Mouse (Mus musculus): ENCODE results near the gene Lrpap1. TPM values are rescaled to one million over a fixed set of nuclear protein-coding genes. Genes with fewer than 3 reads are reported as not detected.

The Lrpap1 gene
- 158 and 170 TPM in 2 replicates for polyA plus RNA-seq (2014; fragmentation: Nextera tagmentation; extraction: Ambion mirVana)

DNA sequence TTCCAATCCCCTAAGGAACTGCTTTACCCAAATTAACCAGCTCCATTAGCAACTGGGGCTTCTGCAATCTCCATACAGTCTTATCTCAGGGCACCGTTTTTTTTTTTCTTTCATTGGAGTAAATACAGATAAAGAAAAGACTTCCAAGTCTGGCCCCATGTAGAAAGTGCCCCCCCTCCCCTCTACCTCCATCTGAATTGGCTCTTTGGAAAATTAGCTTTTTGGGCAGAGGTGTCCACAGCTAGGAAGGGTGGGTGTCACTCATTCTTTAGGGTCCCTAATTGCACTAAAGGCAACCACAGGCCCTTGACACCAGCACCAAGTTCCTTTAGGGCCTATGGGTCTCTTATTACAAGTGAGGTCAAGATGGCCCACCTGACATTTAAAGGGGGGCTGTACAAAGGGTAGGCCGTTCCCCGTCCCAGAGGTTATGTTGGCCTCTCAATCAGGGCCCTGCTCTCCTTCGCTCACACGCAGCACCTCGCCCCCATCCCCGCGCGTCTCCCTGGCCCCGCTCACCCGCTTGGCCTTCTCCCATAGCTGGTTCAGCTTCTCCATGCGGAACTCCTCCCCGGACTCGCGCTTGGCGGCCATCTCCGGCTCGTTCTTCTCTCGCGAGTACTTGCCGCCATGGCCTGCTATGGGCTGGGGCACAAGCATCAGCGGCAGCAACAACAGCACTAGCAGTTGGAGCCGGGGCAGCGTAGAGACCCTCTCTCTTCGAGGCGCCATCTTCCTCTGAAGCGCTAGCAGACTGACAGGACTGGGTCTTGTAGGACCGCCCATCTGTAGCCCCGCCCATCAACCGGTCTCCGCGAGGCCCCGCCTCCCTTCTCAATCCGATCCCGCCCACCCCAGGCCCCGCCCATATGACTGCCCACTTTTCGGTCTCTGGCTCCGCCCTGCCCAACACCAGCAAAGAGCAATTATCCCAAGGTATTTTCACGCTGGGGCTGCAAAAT lies at the start of gene Lrpap1:
Gene Lrpap1 (minus strand): TSS at position 807 of the 962 bp plus-strand sequence.
- WGBS, result under 1% methylated on average over 31 of the region's 39 CpGs
- peak; percentile 95 for DNase-seq (ENCODE audit: low spot score)
- Histone ChIP-seq H3K4me3 (ENCODE audit: low read depth, low read length) (peak within 1 kb of the TSS; percentile 69), H3K4me1 (ENCODE audit: control insufficient read depth, insufficient read depth, low read length) (peaks cover 22% of the 10 kb centered on the region), H3K36me3 (ENCODE audit: control insufficient read depth, insufficient read depth, low read length) (peaks cover 22% of the 10 kb centered on the region), H3K4me2 (ENCODE audit: low read depth, low read length) (peak within 1 kb of the TSS; percentile 83), H3K9me3 (ENCODE audit: control insufficient read depth, low read length) (no peaks in the 10 kb centered on the region), H3K9ac (ENCODE audit: low read depth, low read length) (peak within 1 kb of the TSS; percentile 77), H3K27me3 (replicated peaks; ENCODE audit: control insufficient read depth, insufficient read depth, low read length) (no peaks in the 10 kb centered on the region), H3K27ac (replicated peaks; ENCODE audit: low read depth, low read length) (peak within 1 kb of the TSS; percentile 63)
- peak; percentile 95 for ATAC-seq (ENCODE audit: low read depth)

DNA sequence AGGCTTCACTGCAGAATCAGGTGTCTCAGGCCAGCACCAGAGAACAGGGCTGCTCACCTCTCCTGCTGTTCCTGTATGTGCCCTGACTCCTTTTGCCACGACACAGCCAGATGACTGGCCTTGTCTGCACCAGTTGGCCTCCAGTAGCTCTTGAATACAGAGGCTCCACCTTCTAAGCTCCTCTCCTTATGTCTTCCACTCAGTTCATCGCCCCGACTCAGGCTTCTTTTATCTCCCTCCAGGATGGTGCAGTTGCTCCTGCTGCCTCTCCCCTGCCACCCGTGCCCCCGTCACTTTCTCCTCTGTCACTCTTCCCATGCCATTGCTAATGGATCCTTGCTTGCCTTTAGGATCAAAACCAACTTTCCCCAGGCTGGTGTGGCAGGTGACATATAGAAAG lies 44.4 kb upstream of the Lrpap1 start:
- Histone ChIP-seq H3K9me3 (ENCODE audit: control insufficient read depth, low read length) (peaks cover 4% of the 10 kb centered on the region; the same call in 1 of the 2 replicates), H3K36me3 (ENCODE audit: control insufficient read depth, insufficient read depth, low read length) (no peaks in the 10 kb centered on the region), H3K4me3 (ENCODE audit: low read depth, low read length) (no peak overlapping the region), H3K9ac (ENCODE audit: low read depth, low read length) (no peak overlapping the region), H3K4me1 (ENCODE audit: control insufficient read depth, insufficient read depth, low read length) (no peaks in the 10 kb centered on the region), H3K27ac (replicated peaks; ENCODE audit: low read depth, low read length) (no peak overlapping the region), H3K27me3 (replicated peaks; ENCODE audit: control insufficient read depth, insufficient read depth, low read length) (no peaks in the 10 kb centered on the region), H3K4me2 (ENCODE audit: low read depth, low read length) (no peak overlapping the region)
- WGBS, result 85% methylated on average over 5 of the region's 5 CpGs
- DNase-seq (ENCODE audit: low spot score) (no peak), ATAC-seq (ENCODE audit: low read depth) (no peak)

DNA sequence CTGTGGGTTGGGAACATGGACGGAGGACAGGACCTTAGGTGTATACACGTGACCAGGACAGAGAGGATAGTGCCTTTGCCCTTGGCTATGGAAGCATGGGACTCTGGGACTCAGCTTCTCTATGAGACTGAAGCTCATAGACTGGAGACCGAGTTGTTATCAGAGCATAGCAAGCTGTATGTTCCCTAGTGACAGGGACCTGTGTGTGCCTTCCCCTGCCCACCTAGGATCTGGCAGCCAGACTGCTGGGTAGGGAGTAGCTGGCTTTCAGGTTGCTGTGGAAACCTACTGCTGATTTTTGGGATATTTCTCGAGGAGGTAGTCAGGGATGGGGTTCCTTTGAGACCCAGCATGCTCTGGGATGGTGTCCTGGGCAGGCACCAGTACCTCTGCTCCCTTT lies 44.0 kb upstream of the Lrpap1 start:
- Histone ChIP-seq H3K4me1 (ENCODE audit: control insufficient read depth, insufficient read depth, low read length) (no peaks in the 10 kb centered on the region), H3K9ac (ENCODE audit: low read depth, low read length) (no peak overlapping the region), H3K27ac (replicated peaks; ENCODE audit: low read depth, low read length) (no peak overlapping the region), H3K9me3 (ENCODE audit: control insufficient read depth, low read length) (peaks cover 4% of the 10 kb centered on the region; the same call in 1 of the 2 replicates), H3K4me3 (ENCODE audit: low read depth, low read length) (no peak overlapping the region), H3K4me2 (ENCODE audit: low read depth, low read length) (no peak overlapping the region), H3K27me3 (replicated peaks; ENCODE audit: control insufficient read depth, insufficient read depth, low read length) (no peaks in the 10 kb centered on the region), H3K36me3 (ENCODE audit: control insufficient read depth, insufficient read depth, low read length) (no peaks in the 10 kb centered on the region)
- DNase-seq (ENCODE audit: low spot score), result no peak
- WGBS, result 70% methylated on average over 4 of the region's 4 CpGs
- ATAC-seq (ENCODE audit: low read depth), result no peak

DNA sequence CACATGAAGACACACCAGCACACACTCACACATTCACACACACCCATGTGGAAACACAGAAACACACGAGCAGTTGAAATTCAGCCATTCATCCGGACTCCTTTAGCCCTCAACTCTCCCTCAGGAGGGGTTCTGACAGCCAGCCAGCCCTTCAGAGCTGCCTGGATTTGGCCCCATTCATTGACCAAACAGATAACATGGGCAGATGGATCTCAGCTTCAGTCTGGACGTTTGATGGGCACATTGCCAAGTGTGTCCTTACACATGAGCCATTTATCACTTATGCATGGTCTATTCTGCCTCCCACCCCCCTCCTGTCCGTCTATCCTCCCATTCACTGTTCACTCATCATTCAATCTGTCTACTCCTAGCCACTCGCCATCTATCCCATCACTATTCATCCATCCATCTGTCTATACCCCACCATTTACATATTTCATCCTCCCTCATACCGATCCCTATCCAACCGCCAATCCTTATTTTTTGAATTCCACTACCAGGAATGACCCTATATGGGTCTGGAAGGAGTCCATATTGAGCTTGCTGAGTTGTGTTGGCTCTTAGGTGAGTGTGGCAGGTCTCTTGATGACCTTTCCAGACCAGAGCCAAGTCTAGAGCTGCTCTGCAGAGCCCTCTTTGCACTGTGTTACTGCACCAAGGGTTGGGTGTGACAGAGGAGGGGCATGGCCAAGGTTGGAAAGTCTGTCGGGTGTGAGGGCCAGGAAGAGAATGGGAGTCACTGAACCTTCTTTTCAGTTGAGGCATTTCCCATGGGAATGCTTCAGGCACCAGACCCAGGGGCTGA lies 42.6 kb upstream of the Lrpap1 start:
- no peaks in the 10 kb centered on the region for H3K36me3 ChIP-seq (ENCODE audit: control insufficient read depth, insufficient read depth, low read length)
- no peak overlapping the region for H3K27ac ChIP-seq (replicated peaks; ENCODE audit: low read depth, low read length)
- no peak overlapping the region for H3K9ac ChIP-seq (ENCODE audit: low read depth, low read length)
- 73% methylated on average over 8 of the region's 8 CpGs for WGBS
- H3K9me3 ChIP-seq (ENCODE audit: control insufficient read depth, low read length), result peaks cover 4% of the 10 kb centered on the region; the same call in 1 of the 2 replicates
- no peak overlapping the region for H3K4me2 ChIP-seq (ENCODE audit: low read depth, low read length)
- no peak overlapping the region for H3K4me3 ChIP-seq (ENCODE audit: low read depth, low read length)
- DNase-seq (ENCODE audit: low spot score) (no peak), ATAC-seq (ENCODE audit: low read depth) (no peak)
- no peaks in the 10 kb centered on the region for H3K27me3 ChIP-seq (replicated peaks; ENCODE audit: control insufficient read depth, insufficient read depth, low read length)
- peaks cover under 1% of the 10 kb centered on the region; the same call in 1 of the 2 replicates for H3K4me1 ChIP-seq (ENCODE audit: control insufficient read depth, insufficient read depth, low read length)

DNA sequence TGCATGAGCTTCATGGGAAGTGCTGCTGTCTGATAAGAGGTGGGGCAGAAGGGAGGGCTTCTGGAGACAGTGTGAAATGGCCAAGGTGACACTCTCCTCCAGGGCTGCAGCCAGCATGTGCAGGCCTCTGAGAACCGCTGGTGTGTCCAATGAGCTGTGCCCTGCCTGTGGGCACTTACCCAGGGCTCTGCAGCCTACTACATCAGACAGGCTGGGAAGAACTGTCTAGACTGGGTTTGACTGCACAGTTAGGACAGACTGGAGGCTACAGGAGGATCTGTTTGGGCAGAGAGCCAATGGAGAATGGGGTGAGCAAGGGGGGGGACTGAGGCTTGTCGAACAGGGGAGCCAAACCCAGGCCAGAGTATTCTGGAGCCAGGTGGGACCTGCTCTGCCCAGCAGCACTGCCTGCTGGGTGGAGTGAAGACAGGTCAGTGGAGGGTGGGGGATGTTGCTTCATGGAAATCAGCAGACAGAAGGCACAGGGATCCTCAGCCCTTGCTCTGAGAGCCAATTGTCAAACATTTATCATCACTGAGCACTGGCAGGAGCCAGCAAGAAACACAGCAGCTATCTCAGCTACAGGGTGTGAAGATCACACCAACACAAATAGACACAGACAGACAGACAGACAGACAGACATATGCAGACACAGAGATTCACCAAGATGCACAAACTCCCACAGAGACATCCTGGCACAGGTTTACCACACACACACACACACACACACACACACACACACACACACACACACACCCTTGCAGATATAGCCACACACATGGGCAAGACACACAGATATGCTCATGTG lies 41.8 kb upstream of the Lrpap1 start:
- peak; percentile 62; the same call in 1 of the 2 replicates for ATAC-seq (ENCODE audit: low read depth)
- Histone ChIP-seq H3K27ac (replicated peaks; ENCODE audit: low read depth, low read length) (no peak overlapping the region), H3K36me3 (ENCODE audit: control insufficient read depth, insufficient read depth, low read length) (no peaks in the 10 kb centered on the region), H3K27me3 (replicated peaks; ENCODE audit: control insufficient read depth, insufficient read depth, low read length) (no peaks in the 10 kb centered on the region), H3K4me2 (ENCODE audit: low read depth, low read length) (no peak overlapping the region), H3K9ac (ENCODE audit: low read depth, low read length) (no peak overlapping the region), H3K4me3 (ENCODE audit: low read depth, low read length) (no peak overlapping the region), H3K4me1 (ENCODE audit: control insufficient read depth, insufficient read depth, low read length) (peaks cover 4% of the 10 kb centered on the region; the same call in 1 of the 2 replicates), H3K9me3 (ENCODE audit: control insufficient read depth, low read length) (peaks cover 4% of the 10 kb centered on the region; the same call in 1 of the 2 replicates)
- DNase-seq (ENCODE audit: low spot score), result no peak
- 21% methylated on average over 2 of the region's 2 CpGs for WGBS

DNA sequence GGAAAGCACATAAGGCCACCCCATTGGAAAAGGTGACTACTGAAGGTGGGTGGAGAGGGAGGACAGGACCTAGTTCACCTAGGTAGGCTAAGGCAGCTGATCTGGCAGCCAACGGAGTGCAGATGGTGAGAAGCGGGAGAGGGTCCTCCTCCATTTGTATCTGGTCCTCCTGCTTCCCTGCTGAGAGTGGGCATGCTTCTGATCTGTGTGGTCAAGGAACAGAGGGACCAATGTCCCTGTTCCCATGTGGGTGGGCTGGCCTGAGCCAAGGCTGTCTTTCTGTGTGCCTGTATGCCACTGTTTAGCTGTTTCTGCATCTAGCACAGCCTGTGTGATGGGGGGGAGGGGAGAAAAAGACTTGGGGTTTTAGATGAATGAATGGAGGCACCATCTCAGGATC lies 41.2 kb upstream of the Lrpap1 start:
- H3K36me3 ChIP-seq (ENCODE audit: control insufficient read depth, insufficient read depth, low read length), result no peaks in the 10 kb centered on the region
- 85% methylated on average over 2 of the region's 2 CpGs for WGBS
- no peak overlapping the region for H3K9ac ChIP-seq (ENCODE audit: low read depth, low read length)
- H3K4me3 ChIP-seq (ENCODE audit: low read depth, low read length), result no peak overlapping the region
- no peak overlapping the region for H3K27ac ChIP-seq (replicated peaks; ENCODE audit: low read depth, low read length)
- no peaks in the 10 kb centered on the region for H3K27me3 ChIP-seq (replicated peaks; ENCODE audit: control insufficient read depth, insufficient read depth, low read length)
- H3K9me3 ChIP-seq (ENCODE audit: control insufficient read depth, low read length), result peaks cover 4% of the 10 kb centered on the region; the same call in 1 of the 2 replicates
- DNase-seq (ENCODE audit: low spot score) (no peak), ATAC-seq (ENCODE audit: low read depth) (no peak)
- no peak overlapping the region for H3K4me2 ChIP-seq (ENCODE audit: low read depth, low read length)
- H3K4me1 ChIP-seq (ENCODE audit: control insufficient read depth, insufficient read depth, low read length), result peaks cover 4% of the 10 kb centered on the region; the same call in 1 of the 2 replicates

DNA sequence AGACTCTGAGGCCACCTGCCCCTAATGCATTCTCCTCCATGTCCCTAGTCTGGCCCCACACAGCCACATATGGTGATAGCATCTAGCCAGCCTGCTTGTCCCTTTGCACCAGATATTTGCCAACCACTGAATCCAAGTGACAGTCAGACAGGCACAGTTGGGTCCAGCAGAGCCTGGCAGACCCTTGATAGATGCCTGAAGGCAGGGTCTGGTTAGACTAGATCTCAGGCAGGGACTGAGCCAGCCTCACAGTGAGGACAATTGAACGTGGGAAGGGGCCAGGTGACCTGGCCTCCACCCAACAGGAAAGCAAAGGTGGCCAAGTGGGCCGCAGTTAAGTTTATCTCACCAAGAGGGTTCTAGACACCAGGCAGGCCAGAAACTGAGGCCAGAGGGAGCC lies 39.1 kb upstream of the Lrpap1 start:
- ATAC-seq (ENCODE audit: low read depth) (no peak), DNase-seq (ENCODE audit: low spot score) (no peak)
- Histone ChIP-seq H3K4me2 (ENCODE audit: low read depth, low read length) (no peak overlapping the region), H3K9ac (ENCODE audit: low read depth, low read length) (no peak overlapping the region), H3K36me3 (ENCODE audit: control insufficient read depth, insufficient read depth, low read length) (no peaks in the 10 kb centered on the region), H3K27me3 (replicated peaks; ENCODE audit: control insufficient read depth, insufficient read depth, low read length) (no peaks in the 10 kb centered on the region), H3K4me1 (ENCODE audit: control insufficient read depth, insufficient read depth, low read length) (peaks cover 11% of the 10 kb centered on the region; the same call in 1 of the 2 replicates), H3K9me3 (ENCODE audit: control insufficient read depth, low read length) (no peaks in the 10 kb centered on the region), H3K27ac (replicated peaks; ENCODE audit: low read depth, low read length) (no peak overlapping the region), H3K4me3 (ENCODE audit: low read depth, low read length) (no peak overlapping the region)
- WGBS, result 86% methylated on average over 2 of the region's 2 CpGs
